Mouse (Mus musculus) B cell, adult (primary cell): ENCODE results near the gene Olfr1388. TPM values are rescaled to one million over a fixed set of nuclear protein-coding genes. Genes with fewer than 3 reads are reported as not detected.

ENCODE experiments used
- total RNA-seq: library from RNA; stranded (reverse); gene quantifications from 4 replicates; pipeline ENCODE4 v1.2.4, GENCODE M21; 2023; ENCODE audit not compliant: inconsistent age

Olfr1388 gene
- 0.33 to 0.78 TPM (median 0.70 TPM) in 4 replicates for total RNA-seq

DNA sequence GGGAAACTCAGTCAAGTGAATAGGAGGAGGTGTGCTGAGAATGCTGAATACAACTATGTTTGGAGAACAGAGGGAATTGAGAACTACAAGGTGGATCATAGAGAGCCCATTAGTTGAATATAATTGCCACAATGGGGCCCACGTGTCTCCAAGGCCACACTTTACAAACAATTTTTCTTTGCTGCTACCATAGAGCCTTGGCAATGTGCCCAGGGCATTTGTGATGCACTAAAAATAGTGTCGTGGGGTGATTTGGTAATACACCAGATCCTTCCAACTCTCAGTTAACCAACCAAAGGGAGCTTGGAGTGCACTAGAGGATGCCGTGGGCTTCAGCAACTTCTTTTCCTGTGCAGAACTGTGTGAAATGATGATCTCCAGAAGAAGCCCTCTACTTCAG, at the start of gene Olfr1388:
Gene Olfr1388 (plus strand): TSS at position 214 of the 400 bp plus-strand sequence.

DNA sequence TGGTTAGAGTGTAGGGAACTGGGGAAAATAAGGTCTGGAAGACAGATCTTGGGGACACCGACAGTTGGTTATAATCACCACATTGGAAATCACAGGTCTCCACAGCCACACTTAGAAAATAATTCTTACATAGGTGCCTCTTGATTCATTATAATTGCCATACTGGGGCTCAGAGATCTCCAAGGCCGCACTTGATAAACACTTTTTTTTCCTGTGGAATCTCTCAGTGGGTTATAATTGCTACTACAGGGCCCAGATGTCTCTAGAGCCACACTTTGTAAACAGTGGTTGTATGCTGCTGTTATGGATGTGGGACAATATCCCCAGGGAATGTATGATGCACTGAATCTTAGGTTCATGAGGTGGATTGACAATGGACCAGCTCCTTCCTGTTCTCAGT, 13.7 kb upstream of the Olfr1388 start, which contains the start of gene Olfr1389:
Gene Olfr1389 (plus strand): TSS at position 301 of the 400 bp plus-strand sequence.

DNA sequence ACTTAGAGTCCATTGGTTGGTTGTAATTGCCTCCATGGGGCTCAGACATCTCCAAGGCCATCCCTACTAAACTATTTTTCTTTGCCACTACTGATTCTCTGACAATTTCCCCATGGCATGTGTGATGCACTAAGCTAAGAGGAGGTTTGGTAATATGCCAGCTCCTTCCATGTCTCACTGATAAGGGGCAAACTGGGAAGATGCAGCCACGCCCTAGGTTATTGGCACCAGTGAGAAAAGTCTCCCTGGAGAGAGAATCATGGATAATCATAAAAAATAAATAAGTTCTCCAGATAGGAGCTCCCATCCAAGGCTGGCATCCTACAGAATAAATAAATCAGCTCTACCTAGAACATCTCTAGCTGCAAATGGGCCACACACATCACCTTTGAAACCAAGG, 18.6 kb downstream of the Olfr1388 start, which contains the start of gene Olfr1387:
Gene Olfr1387 (plus strand): TSS at position 301 of the 400 bp plus-strand sequence.

DNA sequence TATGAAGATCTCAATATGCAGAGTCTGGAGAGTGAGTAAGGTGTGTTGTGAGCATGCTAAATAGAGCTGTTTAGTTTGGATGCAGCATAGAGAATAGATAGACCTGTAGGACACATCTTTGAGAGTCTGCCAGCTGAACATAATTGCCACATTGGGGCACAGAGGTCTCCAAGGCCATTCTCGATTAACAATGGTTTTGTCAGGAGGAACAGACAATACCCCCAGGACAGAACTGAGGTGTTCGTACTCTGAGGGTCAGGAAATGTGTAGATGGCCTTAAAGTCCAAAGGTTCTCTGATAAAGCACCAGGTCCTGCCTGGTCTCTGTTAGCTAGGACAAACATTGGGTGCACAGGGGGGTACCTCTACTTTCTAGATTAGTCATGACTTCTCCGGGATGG, 28.3 kb downstream of the Olfr1388 start, which contains the start of gene Olfr1386:
Gene Olfr1386 (plus strand): TSS at position 301 of the 400 bp plus-strand sequence.

DNA sequence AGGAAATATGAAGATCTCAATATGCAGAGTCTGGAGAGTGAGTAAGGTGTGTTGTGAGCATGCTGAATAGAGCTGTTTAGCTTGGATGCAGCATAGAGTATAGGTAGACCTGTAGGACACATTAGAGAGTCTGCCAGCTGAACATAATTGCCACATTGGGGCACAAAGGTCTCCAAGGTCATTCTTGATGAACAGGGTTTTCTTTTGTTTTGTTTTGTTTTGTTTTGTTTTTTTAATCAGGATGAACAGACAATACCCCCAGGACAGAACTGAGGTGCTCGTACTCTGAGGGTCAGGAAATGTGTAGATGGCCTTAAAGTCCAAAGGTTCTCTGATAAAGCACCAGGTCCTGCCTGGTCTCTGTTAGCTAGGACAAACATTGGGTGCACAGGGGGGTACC, 52.3 kb downstream of the Olfr1388 start, which contains the start of gene Olfr1385:
Gene Olfr1385 (plus strand): TSS at position 301 of the 400 bp plus-strand sequence.

Other genes starting within 250 kb of the Olfr1388 start
- gene Btnl9, start 249.5 kb upstream of the Olfr1388 start, total RNA-seq: not detected in 4 replicates
- 121 to 156 TPM (median 142 TPM) in 4 replicates for gene Zfp62, start 233.3 kb upstream of the Olfr1388 start, total RNA-seq
- 158 to 182 TPM (median 172 TPM) in 4 replicates for gene Mgat1, start 192.4 kb upstream of the Olfr1388 start, total RNA-seq
- gene Olfr1393, start 158.3 kb upstream of the Olfr1388 start, total RNA-seq: 0.61 to 1.9 TPM (median 1.0 TPM) in 4 replicates
- gene Olfr1392, start 151.3 kb upstream of the Olfr1388 start, total RNA-seq: 0.30 to 0.51 TPM in 2 of 4 replicates, not detected in the others
- gene Olfr10, start 131.9 kb upstream of the Olfr1388 start, total RNA-seq: not detected in 4 replicates
- not detected in 4 replicates for gene Olfr1391, start 113.9 kb upstream of the Olfr1388 start, total RNA-seq
- gene Olfr1390, start 101.4 kb upstream of the Olfr1388 start, total RNA-seq: not detected in 4 replicates
- not detected in 4 replicates for gene Olfr1389, start 13.6 kb upstream of the Olfr1388 start, total RNA-seq
- not detected in 4 replicates for gene Olfr1387, start 18.7 kb downstream of the Olfr1388 start, total RNA-seq
- not detected in 4 replicates for gene Olfr1386, start 28.4 kb downstream of the Olfr1388 start, total RNA-seq
- gene Olfr1385, start 52.4 kb downstream of the Olfr1388 start, total RNA-seq: 0.27 TPM in 1 of 4 replicates, not detected in the others
- not detected in 4 replicates for gene Olfr1384, start 70.1 kb downstream of the Olfr1388 start, total RNA-seq
- not detected in 4 replicates for gene Olfr1383, start 83.0 kb downstream of the Olfr1388 start, total RNA-seq
- not detected in 4 replicates for gene Olfr1382, start 91.6 kb downstream of the Olfr1388 start, total RNA-seq
- not detected in 4 replicates for gene Olfr1381, start 106.8 kb downstream of the Olfr1388 start, total RNA-seq
- gene Olfr1380, start 120.3 kb downstream of the Olfr1388 start, total RNA-seq: not detected in 4 replicates
- gene Flt4, start 172.6 kb downstream of the Olfr1388 start, total RNA-seq: not detected in 4 replicates
- gene Scgb3a1, start 227.0 kb downstream of the Olfr1388 start, total RNA-seq: not detected in 4 replicates